Comparison of ENCODE assay signal across 20 mouse cellular contexts in the genomic region with DNA sequence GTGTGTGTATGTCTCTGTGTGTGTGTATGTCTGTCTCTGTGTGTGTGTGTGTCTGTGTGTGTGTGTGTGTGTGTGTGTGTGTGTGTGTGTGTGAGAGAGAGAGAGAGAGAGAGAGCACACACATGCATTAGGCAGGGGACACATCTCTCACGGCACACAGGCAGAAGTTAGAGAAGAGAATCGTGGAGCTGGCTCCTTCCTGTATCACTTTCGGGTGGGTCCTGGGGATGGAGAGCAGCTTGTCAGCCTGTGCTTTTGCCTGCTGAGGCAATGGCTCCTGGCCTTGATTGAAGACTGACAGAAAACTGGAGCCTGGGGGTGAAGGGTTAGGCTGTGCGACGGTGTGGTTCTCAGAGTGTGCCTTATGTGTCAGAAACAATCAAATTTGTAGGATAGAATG. TPM values are rescaled to one million over a fixed set of nuclear protein-coding genes. Genes with fewer than 3 reads are reported as not detected.
DNase-seq lines count a peak whose midpoint lies in the region; ATAC-seq and TF ChIP-seq lines count a peak whose summit lies in the region.
"Had no signal": no experiment of that assay in that cellular context is flagged by ENCODE, and none has a peak within 500 bp of the region (broad histone marks: within the 10 kb centered on the region; RNA-seq: fewer than 3 reads in every experiment).

No protein-coding gene starts in this region.

- 61% methylated on average over 5 of the region's 5 CpGs for WGBS in heart, postnatal 0 days
- WGBS in heart, embryonic 12.5 days: 57% methylated on average over 5 of the region's 5 CpGs
- 71% methylated on average over 5 of the region's 5 CpGs for WGBS in limb, embryonic 10.5 days

- no peak for TF ChIP-seq CTCF in heart, postnatal 0 days (IDR thresholded peaks at IDR 0.05; ENCODE audit: low read depth)
- no peak for TF ChIP-seq CTCF in layer of hippocampus, adult 2 months (conservative IDR thresholded peaks at IDR 0.05)

- no peak for DNase-seq in heart, postnatal 0 days (ENCODE audit: low spot score)
- no peak for DNase-seq in layer of hippocampus, adult 2 months (ENCODE audit: low spot score in 2 of 2)
- no peak for DNase-seq in layer of hippocampus, adult 9-10 months (ENCODE audit: low spot score)
- DNase-seq in limb, embryonic 10.5 days (ENCODE audit: low spot score): no peak
- no peak for DNase-seq in ovary, adult 18-20 months (ENCODE audit: low spot score)
- DNase-seq in thymus, postnatal 4 days: no peak
- DNase-seq: adrenal gland, postnatal 25 days; cerebellum, adult 9-10 months; heart, postnatal 14 days; kidney, postnatal 10 days; lung, adult 18-20 months; lung, postnatal 10 days; right cerebral cortex, postnatal 14 days; spleen, adult 18-20 months had no signal

- TF ChIP-seq EP300 in heart, postnatal 0 days (IDR thresholded peaks at IDR 0.05; ENCODE audit: low read depth): no peak

- H3K4me1 ChIP-seq in heart, postnatal 0 days (ENCODE audit: control insufficient read depth, insufficient read depth): peaks cover 6% of the 10 kb centered on the region; the same call in 1 of the 2 replicates
- H3K4me1 ChIP-seq in heart, embryonic 12.5 days (replicated peaks): peaks cover 4% of the 10 kb centered on the region; the same call in 1 of the 2 replicates
- H3K4me1 ChIP-seq in limb, embryonic 10.5 days: peaks cover 13% of the 10 kb centered on the region
- H3K4me1 ChIP-seq: hindbrain, embryonic 15.5 days; limb, embryonic 13.5 days had no signal

- H3K9me3 ChIP-seq in heart, postnatal 0 days (replicated peaks; ENCODE audit: control insufficient read depth, low read length): no peaks in the 10 kb centered on the region
- H3K9me3 ChIP-seq in heart, embryonic 12.5 days (replicated peaks): no peaks in the 10 kb centered on the region
- no peaks in the 10 kb centered on the region for H3K9me3 ChIP-seq in limb, embryonic 10.5 days (replicated peaks)
- H3K9me3 ChIP-seq: hindbrain, embryonic 15.5 days; limb, embryonic 13.5 days; liver, embryonic 12.5 days; midbrain, embryonic 10.5 days had no signal

- ATAC-seq in heart, postnatal 0 days (ENCODE audit: insufficient read depth, low read depth): no peak
- no peak for ATAC-seq in heart, embryonic 12.5 days (ENCODE audit: insufficient number of reproducible peaks, low FRiP score)
- ATAC-seq: liver, embryonic 12.5 days had no signal

- no peak overlapping the region for H3K4me3 ChIP-seq in heart, postnatal 0 days (ENCODE audit: low read depth, low read length)
- H3K4me3 ChIP-seq in heart, embryonic 12.5 days: no peak overlapping the region
- no peak overlapping the region for H3K4me3 ChIP-seq in layer of hippocampus, adult 2 months
- no peak overlapping the region for H3K4me3 ChIP-seq in limb, embryonic 10.5 days
- H3K4me3 ChIP-seq: hindbrain, embryonic 15.5 days; limb, embryonic 13.5 days; liver, embryonic 12.5 days; midbrain, embryonic 10.5 days had no signal

- H3K9ac ChIP-seq in heart, postnatal 0 days (replicated peaks; ENCODE audit: low read depth, low read length): no peak overlapping the region
- H3K9ac ChIP-seq in heart, embryonic 12.5 days: no peak overlapping the region
- H3K9ac ChIP-seq: hindbrain, embryonic 15.5 days; limb, embryonic 13.5 days; liver, embryonic 12.5 days had no signal

- no peaks in the 10 kb centered on the region for H3K36me3 ChIP-seq in heart, postnatal 0 days (replicated peaks; ENCODE audit: control insufficient read depth, insufficient read depth, low read length)
- no peaks in the 10 kb centered on the region for H3K36me3 ChIP-seq in heart, embryonic 12.5 days
- H3K36me3 ChIP-seq in limb, embryonic 10.5 days: no peaks in the 10 kb centered on the region
- H3K36me3 ChIP-seq: hindbrain, embryonic 15.5 days; limb, embryonic 13.5 days; liver, embryonic 12.5 days; midbrain, embryonic 10.5 days had no signal

- no peak overlapping the region for H3K4me2 ChIP-seq in heart, postnatal 0 days (ENCODE audit: low read depth, low read length)
- H3K4me2 ChIP-seq in heart, embryonic 12.5 days: no peak overlapping the region
- H3K4me2 ChIP-seq: heart, embryonic 11.5 days; hindbrain, embryonic 15.5 days; limb, embryonic 13.5 days; liver, embryonic 12.5 days had no signal

- H3K27ac ChIP-seq in heart, postnatal 0 days (ENCODE audit: low read depth): peak overlapping the region; percentile 56
- H3K27ac ChIP-seq in heart, embryonic 12.5 days (ENCODE audit: poor library complexity, severe bottlenecking): no peak overlapping the region
- H3K27ac ChIP-seq in layer of hippocampus, adult 2 months: peak overlapping the region; percentile 67; the same call in 1 of the 2 replicates
- H3K27ac ChIP-seq in limb, embryonic 10.5 days: peak overlapping the region; percentile 53; the same call in 1 of the 2 replicates
- H3K27ac ChIP-seq: hindbrain, embryonic 15.5 days; limb, embryonic 13.5 days; liver, embryonic 12.5 days; midbrain, embryonic 10.5 days had no signal

- no peaks in the 10 kb centered on the region for H3K27me3 ChIP-seq in heart, postnatal 0 days (ENCODE audit: control insufficient read depth, insufficient read depth, low read length)
- no peaks in the 10 kb centered on the region; the same call in 1 of the 2 replicates for H3K27me3 ChIP-seq in heart, embryonic 12.5 days (replicated peaks)
- H3K27me3 ChIP-seq in limb, embryonic 10.5 days (ENCODE audit: low read depth, poor library complexity, severe bottlenecking): no peaks in the 10 kb centered on the region
- H3K27me3 ChIP-seq: hindbrain, embryonic 15.5 days; limb, embryonic 13.5 days had no signal

RNA-seq across cellular contexts. Expression of a gene that starts 8.2 kb away (rescaled TPM):
- total RNA-seq in heart, postnatal 0 days (2014; rRNA removed; ENCODE audit: low replicate concordance): 147 and 162 TPM in 2 replicates
- 122 and 134 TPM in 2 replicates for polyA plus RNA-seq in heart, postnatal 0 days (2015; fragmentation: Nextera tagmentation; extraction: Ambion mirVana)
- 9.2 and 9.7 TPM in 2 replicates for polyA plus RNA-seq in heart, embryonic 12.5 days (2016; fragmentation: Nextera tagmentation; extraction: Ambion mirVana)
- total RNA-seq in layer of hippocampus, adult 2 months (2021): 100 to 1,000 TPM; 178 to 182 TPM
- polyA plus RNA-seq in limb, embryonic 10.5 days (2016; fragmentation: Nextera tagmentation; extraction: Ambion mirVana): 1.6 and 3.3 TPM in 2 replicates

Comparison
In these comparisons a context has a peak if more than half of its experiments do, and no peak if none do; other contexts are left out.
1. RNA of a gene that starts 8.2 kb away (polyA plus RNA-seq): 122 to 134 TPM in heart, postnatal 0 days; 9.2 to 9.7 TPM in heart, embryonic 12.5 days and 1.6 to 3.3 TPM in limb, embryonic 10.5 days; every median in the first group is over 10 times any median in the second.